Mouse (Mus musculus): ENCODE results near the gene Hadhb.
"Not testable (repeated sequence)": the region's sequence is repeated elsewhere in the genome, so short reads cannot be mapped to it uniquely, and the experiment has no call there.

Hadhb gene

DNA sequence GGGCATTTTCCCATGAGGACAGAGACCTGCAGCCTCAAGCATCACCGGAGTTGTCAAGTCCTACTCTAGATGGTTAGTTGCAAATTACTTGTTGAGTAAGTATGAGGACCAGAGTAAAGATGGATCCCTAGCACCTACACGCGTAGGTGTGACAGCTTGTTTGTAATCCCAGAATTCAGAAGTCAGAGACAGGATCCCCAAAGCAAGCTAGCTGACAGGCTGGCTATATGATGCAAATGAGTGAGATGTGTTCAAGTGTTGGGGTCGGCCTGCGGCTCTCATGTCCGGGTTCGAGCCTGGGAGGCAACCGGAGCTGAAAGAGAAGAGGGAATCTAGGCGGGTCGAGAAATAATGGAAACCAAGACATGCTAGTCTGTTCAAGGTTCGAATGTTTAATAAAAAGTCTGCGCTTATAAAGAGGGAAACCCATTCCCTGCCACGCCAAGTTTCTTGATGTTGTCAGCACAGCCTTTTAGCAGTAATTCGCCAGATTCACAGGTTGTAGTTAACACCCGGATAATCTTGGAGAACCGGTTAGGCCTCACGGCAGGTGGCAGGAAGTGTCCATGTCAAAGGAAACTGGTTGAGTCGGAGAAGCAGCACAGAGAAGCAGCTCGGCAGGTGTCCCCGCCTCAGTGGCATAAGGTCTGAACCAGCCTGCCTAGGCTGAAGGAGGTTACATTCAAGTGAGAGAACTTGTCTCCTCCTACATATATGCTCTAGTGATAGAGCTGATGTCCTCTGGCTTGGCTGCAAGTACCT is 18.1 kb downstream of the Hadhb start:
- no peak for DNase-seq (ENCODE audit: low read depth, low spot score)

DNA sequence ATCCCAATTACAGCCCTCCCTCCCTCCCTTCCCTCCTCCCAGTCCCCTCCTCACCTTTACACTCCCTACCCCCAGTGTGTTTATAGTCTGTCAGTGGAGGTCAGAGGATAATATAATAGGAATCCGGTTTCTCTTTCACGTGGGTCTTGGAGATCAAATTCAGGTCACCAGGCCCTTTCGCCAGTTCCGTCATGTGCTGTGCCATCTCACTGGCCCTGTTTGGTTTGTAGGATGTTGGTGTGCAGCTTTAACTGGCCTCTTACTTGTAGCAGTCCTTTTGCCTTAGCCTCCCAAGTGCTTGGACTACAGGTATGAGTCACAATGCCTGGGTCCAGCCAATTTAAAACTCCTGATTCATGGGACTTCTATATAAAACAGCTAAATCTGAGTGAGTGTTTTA is 20.8 kb downstream of the Hadhb start:
- no peak for DNase-seq (ENCODE audit: low read depth, low spot score)

DNA sequence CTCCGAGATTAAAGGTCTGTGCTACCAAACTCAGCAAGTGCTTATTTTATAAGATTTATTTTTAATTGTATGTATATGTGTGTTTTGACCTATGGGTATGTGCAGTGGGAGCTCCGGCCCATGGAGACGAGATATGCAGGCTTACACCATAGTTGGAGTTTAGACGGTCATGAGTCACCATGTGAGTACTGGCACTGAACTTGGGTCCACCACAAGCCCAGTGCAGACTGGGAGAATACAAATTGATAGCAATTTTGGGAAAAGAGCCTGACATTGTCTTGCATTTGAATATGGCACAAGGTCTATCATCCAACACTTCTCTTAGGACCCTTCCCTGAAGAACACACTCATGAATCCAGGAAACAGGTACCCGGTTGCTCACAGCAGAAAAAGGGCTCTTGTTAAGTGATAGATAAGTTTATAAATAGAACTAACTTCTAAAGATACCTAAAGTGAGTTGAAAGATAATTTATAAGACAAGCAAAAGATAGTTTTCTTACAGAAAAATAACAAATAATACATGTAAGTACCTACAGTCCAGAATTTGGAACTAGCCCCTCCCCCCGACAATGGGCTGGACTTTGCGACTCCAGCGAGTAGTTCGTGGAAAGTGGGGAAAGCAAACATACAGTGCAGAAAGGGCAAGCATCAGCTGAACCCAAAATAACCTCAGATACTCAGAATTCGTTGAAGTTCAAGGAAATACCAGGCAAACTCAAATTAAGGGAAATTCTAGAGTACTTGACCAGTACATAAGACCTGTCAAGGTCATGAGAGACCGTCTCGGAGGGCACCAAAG is 32.8 kb downstream of the Hadhb start:
- no peak for DNase-seq (ENCODE audit: low read depth, low spot score)

DNA sequence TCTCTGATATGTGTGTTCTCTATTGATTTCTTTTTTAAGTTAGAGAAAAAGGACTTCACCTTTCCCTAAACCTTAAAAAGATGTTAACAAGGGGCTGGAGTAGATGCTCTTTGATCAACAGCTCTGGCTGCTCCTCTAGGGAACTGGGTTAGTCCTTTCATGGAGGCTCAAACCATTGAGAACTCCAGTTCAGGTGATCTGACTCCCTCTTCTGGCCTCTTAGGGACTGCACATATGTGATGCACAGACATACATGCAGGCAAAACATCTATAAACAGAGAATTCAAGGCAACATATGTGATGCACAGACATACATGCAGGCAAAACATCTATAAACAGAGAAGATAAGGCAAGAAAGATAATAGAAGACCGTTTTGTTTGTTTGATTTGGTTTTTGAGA is 37.4 kb downstream of the Hadhb start:
- no peak for DNase-seq (ENCODE audit: low read depth, low spot score)

DNA sequence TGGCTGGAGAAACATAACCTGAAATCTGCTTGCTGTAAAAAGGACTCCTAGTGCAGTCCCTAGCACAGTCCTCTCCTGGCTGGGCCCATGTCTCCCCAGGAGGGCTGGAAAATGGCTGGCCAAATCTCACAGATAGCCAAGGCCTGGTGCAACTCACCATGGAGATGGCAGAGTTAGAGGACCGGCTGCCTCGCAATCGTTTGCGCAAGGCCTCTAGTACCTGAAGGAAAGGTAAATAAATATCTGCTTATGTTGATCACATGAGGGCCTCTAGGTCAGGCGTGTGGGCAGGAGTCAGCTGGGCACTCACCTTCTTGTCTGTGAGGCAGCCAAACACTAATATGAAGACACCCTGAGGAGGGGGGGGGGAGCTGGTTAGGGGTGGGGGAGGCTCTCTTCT is 40.3 kb downstream of the Hadhb start:
- DNase-seq (ENCODE audit: low read depth, low spot score) = no peak

DNA sequence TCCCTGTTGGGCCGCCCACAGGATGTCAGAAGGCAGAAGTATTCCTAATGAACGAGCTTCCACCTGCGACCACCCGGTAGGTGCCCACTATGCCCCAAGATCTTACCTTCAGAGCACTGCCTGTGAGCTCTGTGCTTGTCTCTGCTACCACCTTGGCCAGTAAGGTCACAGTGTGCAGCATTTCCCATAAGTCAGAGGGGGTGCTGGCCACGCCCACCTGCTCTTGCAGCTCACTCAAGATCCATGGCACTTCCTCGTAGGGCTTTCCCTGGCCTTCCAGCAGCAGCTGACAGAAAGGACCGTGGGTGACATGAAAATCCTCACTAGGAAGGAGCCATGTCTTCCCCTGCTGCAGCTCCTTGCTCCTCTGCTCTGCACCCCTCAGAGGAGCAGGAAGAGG is 43.2 kb downstream of the Hadhb start:
- no peak for DNase-seq (ENCODE audit: low read depth, low spot score)

DNA sequence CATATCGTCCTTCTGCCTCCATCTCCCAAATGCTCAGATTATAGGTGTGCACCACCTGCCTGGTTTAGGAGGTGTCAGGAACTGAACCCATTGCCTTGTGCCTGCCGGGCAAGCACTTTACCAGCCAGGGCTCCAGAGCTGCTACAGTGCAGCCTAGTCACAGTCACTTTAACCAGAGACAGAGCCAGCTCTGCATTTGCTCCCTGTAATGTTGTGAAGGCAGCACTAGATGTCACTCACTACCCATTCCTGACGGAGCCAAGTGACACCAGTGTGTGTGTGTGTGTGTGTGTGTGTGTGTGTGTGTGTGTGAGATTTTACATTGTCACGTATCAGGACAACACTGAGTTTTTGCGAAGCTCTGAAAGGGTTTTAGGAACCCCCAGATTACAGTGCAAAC is 46.5 kb downstream of the Hadhb start:
- DNase-seq (ENCODE audit: low read depth, low spot score) = no peak

DNA sequence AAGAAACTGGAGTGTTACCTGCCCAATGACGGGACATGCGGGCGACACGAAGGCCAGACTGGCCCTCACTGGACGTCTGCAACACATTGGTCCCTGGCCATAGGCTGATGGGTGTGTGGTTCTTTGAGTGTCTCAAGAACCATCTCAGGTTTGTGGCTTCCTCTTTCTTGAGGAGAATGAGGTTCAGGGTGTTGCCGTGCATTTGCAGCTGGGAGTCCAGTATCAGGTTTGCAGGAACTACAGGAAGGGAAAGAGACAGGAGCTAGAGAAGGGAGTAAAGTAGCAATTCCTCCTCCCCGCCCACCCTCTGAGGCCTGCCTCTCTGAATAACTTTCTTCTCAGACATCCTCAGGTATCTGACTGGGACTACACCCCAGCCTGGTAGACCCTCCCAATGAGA is 47.2 kb downstream of the Hadhb start:
- DNase-seq (ENCODE audit: low read depth, low spot score) = no peak

DNA sequence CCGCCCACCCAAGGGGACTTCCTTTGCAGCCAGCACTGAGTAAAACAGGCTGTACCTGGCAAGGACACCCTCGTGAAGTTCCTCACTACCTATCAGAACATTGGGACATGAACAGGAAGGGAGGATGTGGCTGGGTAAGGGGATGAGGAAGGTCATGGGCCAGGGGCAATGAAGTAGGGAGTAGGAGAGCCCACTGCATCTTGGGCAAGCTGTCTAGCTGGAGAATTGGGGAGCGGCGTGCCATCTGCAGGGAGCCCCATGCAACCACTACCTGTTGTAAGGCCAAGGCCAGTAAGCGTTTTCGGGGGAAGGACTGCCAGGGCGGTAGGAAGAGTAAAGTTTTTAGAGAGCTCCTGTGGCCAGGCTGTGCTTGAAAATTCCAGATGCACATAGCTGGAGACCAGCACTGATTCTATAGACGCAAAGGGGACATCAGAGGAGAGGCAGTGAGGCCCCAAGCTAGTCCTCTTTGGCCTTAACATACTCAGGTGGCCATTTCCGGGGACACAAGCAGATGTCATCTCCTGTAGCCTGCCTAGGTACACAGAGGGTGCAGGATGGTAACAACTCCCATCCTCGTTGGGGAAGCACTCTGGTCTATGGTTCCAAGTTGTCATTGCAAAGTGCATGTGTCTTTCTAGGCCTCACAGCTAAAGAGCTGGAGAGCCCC is 48.3 kb downstream of the Hadhb start:
- DNase-seq (ENCODE audit: low read depth, low spot score) = no peak

DNA sequence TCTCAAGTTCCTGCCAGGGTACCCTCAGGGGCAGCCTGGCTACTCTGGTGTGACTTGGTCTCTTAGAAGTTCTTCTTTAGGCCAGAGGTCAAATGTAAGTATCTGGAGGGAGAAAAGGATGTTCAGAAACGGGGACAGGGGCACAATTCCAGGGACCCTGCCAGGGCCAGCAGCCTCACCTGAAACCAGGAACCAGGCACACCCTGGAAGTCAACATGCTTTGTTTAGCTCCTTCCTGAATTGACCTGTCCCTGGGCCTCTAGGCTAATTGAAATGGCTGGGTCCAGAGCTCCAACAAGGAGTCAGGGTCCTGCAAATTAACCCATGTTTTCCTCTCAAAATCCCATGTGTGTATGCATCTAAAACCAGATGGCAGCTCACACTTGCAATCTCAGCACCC is 49.4 kb downstream of the Hadhb start:
- no peak for DNase-seq (ENCODE audit: low read depth, low spot score)

DNA sequence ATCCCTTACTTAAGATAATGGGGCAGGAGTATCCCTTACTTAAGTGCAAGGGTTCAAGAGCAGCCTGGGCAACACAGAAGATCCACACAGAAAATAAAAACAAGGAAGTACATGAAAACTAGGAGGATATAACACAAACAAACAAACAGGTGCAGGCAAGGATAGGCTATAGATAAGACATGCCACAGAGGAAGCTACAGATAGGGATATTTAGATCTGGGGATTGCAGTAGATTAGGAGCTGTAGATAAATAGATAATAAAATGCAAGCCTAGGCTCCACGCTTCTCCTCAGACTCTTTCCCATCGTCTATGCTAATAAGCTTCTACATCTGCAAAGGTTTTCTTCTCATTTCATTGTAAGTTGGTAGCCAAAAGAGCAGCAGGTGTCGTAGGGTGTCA is 50.0 kb downstream of the Hadhb start:
- no peak for DNase-seq (ENCODE audit: low read depth, low spot score)

DNA sequence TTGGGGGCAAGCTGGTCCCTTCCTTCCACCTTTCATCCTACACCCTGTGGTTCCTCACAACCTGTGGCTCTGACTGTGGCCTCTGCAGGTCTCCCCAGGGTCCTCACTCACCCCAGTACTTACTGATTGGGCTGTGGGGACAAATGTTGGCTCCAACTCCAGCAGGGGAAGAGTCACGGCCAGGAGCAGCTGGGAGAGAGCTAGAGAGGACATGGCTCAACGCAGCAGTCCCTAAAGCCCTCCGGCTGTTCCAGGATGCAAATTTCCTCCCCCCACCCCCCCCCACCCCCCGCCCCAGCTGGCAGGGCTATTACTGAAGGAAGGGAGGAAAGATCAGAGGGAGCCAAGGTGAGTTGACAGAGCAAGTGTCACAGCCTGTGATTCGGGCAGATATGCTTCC is 50.4 kb downstream of the Hadhb start, which contains the start of gene Adgrf3:
Gene Adgrf3, minus strand, starts transcription at position 230 of the 400 bp plus-strand sequence.
- DNase-seq (ENCODE audit: low read depth, low spot score) = no peak

DNA sequence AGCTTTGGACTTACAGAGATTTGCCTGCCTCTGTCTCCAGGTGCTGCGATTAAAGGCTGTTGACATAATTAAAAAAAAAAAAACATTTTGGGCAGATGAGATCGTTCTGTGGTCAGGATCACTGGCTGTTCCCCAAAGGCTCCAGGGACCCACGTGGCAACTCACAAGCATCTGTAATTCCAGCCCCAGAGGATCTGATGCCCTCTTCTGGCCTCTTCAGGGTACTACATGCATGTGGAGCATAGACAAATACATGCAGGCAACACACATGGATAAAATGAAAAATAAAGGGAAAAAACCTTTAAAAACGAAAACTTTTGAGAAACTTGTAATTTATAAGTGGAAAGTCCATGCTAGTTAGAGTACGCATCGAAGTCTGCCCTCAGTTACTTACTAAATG is 52.2 kb downstream of the Hadhb start:
- DNase-seq (ENCODE audit: low read depth, low spot score) = peak; percentile 26

DNA sequence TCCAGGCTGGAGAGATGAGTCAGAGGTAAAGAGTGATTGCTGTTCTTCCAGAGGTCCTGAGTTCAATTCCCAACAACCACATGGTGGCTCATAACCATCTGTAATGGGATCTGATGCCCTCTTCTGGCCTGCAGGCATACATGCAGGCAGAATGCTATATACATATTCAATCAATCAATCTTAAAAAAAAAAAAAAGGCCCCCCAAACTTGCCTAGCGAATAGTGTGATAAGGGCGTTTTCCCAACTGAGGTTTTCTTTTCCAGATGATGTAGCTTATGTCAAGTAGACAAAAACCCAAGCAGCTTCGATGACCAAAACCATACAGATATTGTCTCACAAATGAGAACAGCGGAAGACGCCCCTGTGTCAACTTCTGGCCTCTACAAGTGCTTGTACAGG is 55.7 kb downstream of the Hadhb start:
- not testable (repeated sequence) for DNase-seq (ENCODE audit: low read depth, low spot score)

DNA sequence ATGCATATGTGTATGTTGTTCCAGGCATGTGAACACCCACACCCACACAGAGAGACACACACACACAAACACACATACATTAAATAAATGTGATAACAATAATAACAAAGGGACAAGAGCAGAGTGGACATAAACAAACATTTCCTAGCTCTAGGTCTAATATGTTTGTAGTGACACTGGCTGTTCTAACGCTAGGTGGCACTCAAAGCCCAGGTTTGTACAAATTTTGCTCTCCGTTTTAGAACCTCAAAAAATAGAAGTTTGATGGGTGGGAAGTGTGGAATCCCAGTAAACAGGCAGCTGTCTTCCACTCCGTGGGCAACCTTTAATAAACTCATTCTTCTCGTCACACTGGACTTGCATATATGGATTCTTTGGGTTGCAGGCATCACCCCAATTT is 59.8 kb downstream of the Hadhb start:
- DNase-seq (ENCODE audit: low read depth, low spot score) = no peak

DNA sequence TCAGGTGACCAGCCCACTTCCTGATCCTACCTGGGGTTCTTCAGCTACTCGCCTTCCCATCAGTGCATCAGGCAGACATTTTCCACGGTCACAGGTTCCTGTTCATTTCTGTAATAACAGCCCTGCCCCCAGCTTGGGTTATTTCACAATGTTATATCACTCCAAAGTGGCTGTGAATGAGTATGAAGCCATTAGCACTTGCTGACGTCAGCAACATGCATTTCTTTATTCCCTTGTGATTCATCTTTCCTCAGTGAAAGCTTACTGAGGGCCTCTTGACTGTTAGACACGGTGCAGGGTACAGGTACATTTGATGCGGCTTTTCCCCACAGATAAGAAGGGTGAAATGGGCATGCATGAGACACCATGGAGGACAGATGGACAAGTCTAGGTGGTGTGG is 60.9 kb downstream of the Hadhb start:
- no peak for DNase-seq (ENCODE audit: low read depth, low spot score)

DNA sequence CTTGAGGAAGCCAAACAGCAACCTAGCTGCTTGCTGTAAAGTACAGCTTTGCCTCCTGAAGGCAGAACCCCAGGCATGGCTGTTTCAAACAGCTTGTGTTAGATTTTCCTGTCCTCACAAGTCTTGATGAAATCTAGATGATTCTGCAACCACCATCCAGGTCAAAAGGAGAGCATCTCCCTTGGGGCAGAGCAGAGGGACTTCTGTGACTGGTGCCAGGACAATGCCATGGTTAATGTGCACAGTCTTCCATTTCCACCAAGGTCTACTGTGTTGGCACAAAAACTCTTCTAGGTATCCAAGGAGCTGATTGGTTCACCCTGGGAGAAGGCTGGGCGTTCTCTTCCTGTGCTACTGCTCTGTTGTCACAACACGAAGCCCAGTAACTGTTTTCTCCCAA is 64.7 kb downstream of the Hadhb start:
- no peak for DNase-seq (ENCODE audit: low read depth, low spot score)

DNA sequence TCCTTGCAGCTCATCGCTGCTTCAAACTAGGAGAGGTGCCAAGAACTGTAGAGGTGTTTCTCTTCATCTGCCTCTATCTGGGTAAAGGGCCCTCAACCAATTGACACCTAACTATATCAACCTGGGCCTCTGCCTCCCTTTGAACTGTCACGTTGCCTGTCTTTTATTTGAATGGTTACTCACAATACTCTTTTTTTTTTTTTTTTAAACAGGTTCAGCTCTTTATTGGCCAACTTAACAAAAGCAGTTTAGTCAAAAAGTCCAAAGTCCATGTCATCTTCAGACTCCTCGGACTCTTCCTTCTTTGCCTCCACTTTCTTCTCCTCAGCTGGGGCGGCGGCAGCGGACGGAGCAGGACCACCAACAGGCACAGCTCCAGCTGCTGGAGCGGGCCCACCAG is 65.6 kb downstream of the Hadhb start:
- no peak for DNase-seq (ENCODE audit: low read depth, low spot score)

DNA sequence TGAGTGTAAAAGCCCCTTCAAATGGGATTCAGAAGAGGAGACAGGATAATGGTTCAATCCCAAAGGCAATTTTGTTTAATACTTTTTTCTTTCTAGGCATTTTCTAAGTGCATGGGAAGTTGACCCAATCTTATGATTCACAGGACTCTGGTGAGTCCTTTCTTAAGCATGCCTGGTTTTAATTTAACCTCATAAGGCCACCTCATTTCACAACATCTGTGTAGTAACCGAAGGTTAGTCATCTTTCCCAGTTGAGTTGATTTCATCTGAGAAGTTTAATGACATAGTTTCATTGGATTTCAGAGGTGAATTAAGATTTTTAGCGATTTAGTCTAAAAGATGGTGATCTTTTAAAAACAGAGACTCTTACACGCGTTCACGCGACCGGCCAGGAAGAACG is 67.6 kb downstream of the Hadhb start:
- DNase-seq (ENCODE audit: low read depth, low spot score) = no peak

DNA sequence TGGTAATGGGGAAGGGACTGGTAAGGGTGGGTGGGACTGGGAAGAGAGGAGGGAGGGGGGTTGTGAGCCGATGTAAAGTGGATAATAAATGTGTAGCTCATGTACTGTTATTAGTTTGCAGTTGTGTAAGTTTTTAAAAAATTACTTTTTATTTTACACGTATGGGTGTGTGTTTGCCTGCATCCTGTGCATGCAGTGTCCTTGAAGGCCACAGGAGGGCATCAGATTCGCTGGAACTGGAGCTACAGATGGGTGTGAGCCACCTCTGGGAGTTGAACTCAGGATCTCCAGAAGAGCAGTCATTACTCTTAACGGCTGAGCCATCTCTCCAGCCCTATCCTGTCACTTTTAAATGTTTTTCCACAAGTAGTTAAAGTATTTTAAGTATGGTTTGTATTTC is 75.9 kb downstream of the Hadhb start:
- no peak for DNase-seq (ENCODE audit: low read depth, low spot score)

DNA sequence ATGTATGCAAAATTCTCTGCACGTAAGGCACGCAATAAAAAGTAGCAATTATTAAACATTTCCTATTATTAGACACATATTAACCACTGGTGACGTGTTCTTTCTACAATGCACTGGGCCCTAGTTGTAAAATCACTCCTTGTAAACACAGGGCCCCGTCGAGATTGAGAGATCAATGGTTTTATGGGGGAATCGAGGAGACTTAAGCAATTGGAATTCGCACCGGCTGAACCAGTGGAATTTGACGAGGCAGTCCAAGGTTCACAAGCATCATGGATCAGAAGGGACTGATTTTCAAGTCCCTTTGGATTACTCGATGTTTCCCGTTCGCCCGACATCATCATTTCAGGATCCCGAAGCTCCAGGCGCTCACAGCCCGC is 76.8 kb downstream of the Hadhb start:
- no peak for DNase-seq (ENCODE audit: low read depth, low spot score)

DNA sequence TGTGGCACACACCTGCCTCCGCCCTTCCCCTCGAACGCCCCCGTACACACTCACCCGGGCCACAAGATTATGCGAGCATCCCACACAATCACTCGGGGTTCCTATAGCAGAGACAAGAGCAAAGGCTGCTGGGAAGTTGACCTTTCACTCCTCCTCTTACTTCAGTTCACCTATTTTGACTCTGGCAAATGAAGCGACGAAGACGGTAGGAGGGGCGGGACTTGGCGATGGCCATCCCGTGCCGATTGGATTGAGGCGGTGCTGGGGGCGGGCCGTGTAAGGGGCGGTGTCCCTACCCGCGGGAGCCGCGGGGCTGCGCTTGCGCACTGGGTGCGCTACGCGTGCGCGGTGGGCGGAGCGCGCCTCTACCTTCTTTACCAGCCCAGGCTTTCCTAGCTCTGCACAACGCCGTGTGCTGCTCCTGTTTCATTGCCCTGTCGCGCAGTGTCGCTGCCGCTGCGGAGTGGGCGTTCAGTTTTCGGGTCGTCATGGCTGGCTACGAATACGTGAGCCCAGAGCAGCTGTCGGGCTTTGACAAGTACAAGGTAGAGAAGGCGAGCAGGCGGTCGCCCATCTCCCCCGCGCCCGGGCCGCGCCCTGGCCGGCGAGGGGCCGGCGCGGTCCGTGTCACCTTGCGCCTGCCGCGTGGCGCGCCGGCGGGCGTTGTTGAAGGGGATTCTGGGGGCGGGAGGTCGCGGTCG is 77.4 kb downstream of the Hadhb start, which contains the start of gene Selenoi:
Gene Selenoi, plus strand, starts transcription at position 311 of the 701 bp plus-strand sequence.
- peak; percentile 48 for DNase-seq (ENCODE audit: low read depth, low spot score)
